Mouse (Mus musculus): ENCODE measurements at regions not wholly inside any gene's neighbourhood (a gene's known extent, or its start where the extent isn't known, plus 50 kb on each side); places are given as distances from the start of the nearest gene placed in this dataset.

DNA sequence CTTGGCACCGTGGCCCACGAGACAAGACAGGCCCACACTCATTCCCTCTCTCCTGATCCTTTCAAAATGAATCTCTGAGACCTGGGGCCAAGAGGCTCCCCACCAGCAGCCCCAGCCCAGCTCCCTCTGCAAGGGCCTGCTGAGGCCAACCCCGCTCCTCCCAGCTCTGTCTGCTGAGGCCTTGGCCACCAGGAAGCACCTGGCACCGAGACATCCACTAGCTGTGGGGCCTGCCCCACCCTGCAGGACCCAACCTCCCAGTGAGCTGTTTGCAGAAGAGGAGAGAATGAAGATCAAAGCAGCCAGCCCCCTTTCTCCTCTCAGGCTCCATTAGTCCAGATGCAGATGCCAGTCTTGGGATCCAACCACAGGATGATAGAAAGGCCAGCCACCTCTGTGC lies 241.3 kb downstream of the Bcl11b start:
- TF ChIP-seq CTCF (IDR thresholded peaks at IDR 0.05; ENCODE audit: extremely low read depth, insufficient read depth, insufficient read length, insufficient replicate concordance), result no peak
- TF ChIP-seq POLR2A (IDR thresholded peaks at IDR 0.05; ENCODE audit: low read depth, low read length), result no peak
